Mouse (Mus musculus): ENCODE results near the gene Grk2.

GRCm38 (mm10) chr19:4262756-4263155 lies 43.3 kb downstream of the Grk2 start:
- TF ChIP-seq POLR2A (IDR thresholded peaks at IDR 0.05; ENCODE audit: borderline replicate concordance, control insufficient read depth, low read depth, low read length) (no peak), CTCF (IDR thresholded peaks at IDR 0.05; ENCODE audit: control insufficient read depth, insufficient read depth, low read length) (no peak)

Data from bone marrow, adult 2 months (tissue).